Mouse (Mus musculus): ENCODE measurements around the gene Shc2. TPM values are rescaled to one million over a fixed set of nuclear protein-coding genes. Genes with fewer than 3 reads are reported as not detected.

Shc2 gene
- polyA plus RNA-seq, 1 experiment from 2014 or later = 25.3 TPM

- 92% methylated on average over 8 of the region's 8 CpGs for WGBS
- Histone ChIP-seq H3K36me3 (ENCODE audit: control insufficient read depth, insufficient read depth, low read length) (no peaks in the 10 kb centered on the region), H3K4me1 (ENCODE audit: control insufficient read depth, insufficient read depth, low read length) (no peaks in the 10 kb centered on the region), H3K4me3 (ENCODE audit: low read depth, low read length) (no peak overlapping the region), H3K4me2 (ENCODE audit: low read length) (no peak overlapping the region), H3K27me3 (ENCODE audit: control insufficient read depth, insufficient read depth, low read depth, low read length) (no peaks in the 10 kb centered on the region), H3K9ac (ENCODE audit: low read depth, low read length) (no peak overlapping the region), H3K27ac (ENCODE audit: low read length) (no peak overlapping the region), H3K9me3 (replicated peaks; ENCODE audit: control insufficient read depth, low read length, poor library complexity, severe bottlenecking) (no peaks in the 10 kb centered on the region)
- ATAC-seq = no peak
These were observed 56.2 kb downstream of the Shc2 start for GRCm38 (mm10) chr10:79581501-79581900.

GRCm38 (mm10) chr10:79580811-79581210, 56.9 kb downstream of the Shc2 start:
- Histone ChIP-seq H3K27me3 (ENCODE audit: control insufficient read depth, insufficient read depth, low read depth, low read length) (no peaks in the 10 kb centered on the region), H3K4me1 (ENCODE audit: control insufficient read depth, insufficient read depth, low read length) (no peaks in the 10 kb centered on the region), H3K36me3 (ENCODE audit: control insufficient read depth, insufficient read depth, low read length) (no peaks in the 10 kb centered on the region), H3K27ac (ENCODE audit: low read length) (no peak overlapping the region), H3K4me3 (ENCODE audit: low read depth, low read length) (no peak overlapping the region), H3K4me2 (ENCODE audit: low read length) (no peak overlapping the region), H3K9ac (ENCODE audit: low read depth, low read length) (no peak overlapping the region), H3K9me3 (replicated peaks; ENCODE audit: control insufficient read depth, low read length, poor library complexity, severe bottlenecking) (no peaks in the 10 kb centered on the region)
- no peak for ATAC-seq
- 41% methylated on average over 6 of the region's 6 CpGs for WGBS

GRCm38 (mm10) chr10:79580356-79580755, 57.4 kb downstream of the Shc2 start:
- no peak overlapping the region for H3K9ac ChIP-seq (ENCODE audit: low read depth, low read length)

GRCm38 (mm10) chr10:79579781-79580180, 57.9 kb downstream of the Shc2 start:
- H3K9ac ChIP-seq (ENCODE audit: low read depth, low read length) = no peak overlapping the region
- no peak overlapping the region for H3K27ac ChIP-seq (ENCODE audit: low read length)
- H3K4me3 ChIP-seq (ENCODE audit: low read depth, low read length) = no peak overlapping the region
- H3K4me1 ChIP-seq (ENCODE audit: control insufficient read depth, insufficient read depth, low read length) = no peaks in the 10 kb centered on the region
- no peak for ATAC-seq
- no peaks in the 10 kb centered on the region for H3K27me3 ChIP-seq (ENCODE audit: control insufficient read depth, insufficient read depth, low read depth, low read length)
- 73% methylated on average over 12 of the region's 12 CpGs for WGBS
- H3K36me3 ChIP-seq (ENCODE audit: control insufficient read depth, insufficient read depth, low read length) = no peaks in the 10 kb centered on the region
- H3K4me2 ChIP-seq (ENCODE audit: low read length) = no peak overlapping the region
- no peaks in the 10 kb centered on the region for H3K9me3 ChIP-seq (replicated peaks; ENCODE audit: control insufficient read depth, low read length, poor library complexity, severe bottlenecking)

More at GRCm38 (mm10) chr10:79580356-79580755, 57.4 kb downstream of the Shc2 start:
- H3K4me2 ChIP-seq (ENCODE audit: low read length) = no peak overlapping the region
- no peaks in the 10 kb centered on the region for H3K4me1 ChIP-seq (ENCODE audit: control insufficient read depth, insufficient read depth, low read length)
- WGBS = 58% methylated on average over 7 of the region's 7 CpGs
- H3K27me3 ChIP-seq (ENCODE audit: control insufficient read depth, insufficient read depth, low read depth, low read length) = no peaks in the 10 kb centered on the region
- no peak for ATAC-seq
- no peaks in the 10 kb centered on the region for H3K9me3 ChIP-seq (replicated peaks; ENCODE audit: control insufficient read depth, low read length, poor library complexity, severe bottlenecking)
- H3K4me3 ChIP-seq (ENCODE audit: low read depth, low read length) = no peak overlapping the region
- H3K36me3 ChIP-seq (ENCODE audit: control insufficient read depth, insufficient read depth, low read length) = no peaks in the 10 kb centered on the region
- H3K27ac ChIP-seq (ENCODE audit: low read length) = no peak overlapping the region

GRCm38 (mm10) chr10:79578891-79579290, 58.8 kb downstream of the Shc2 start:
- H3K9ac ChIP-seq (ENCODE audit: low read depth, low read length) = no peak overlapping the region
- 79% methylated on average over 7 of the region's 7 CpGs for WGBS
- ATAC-seq = no peak

GRCm38 (mm10) chr10:79578276-79578675, 59.4 kb downstream of the Shc2 start:
- WGBS = 33% methylated on average over 9 of the region's 9 CpGs
- Histone ChIP-seq H3K9ac (ENCODE audit: low read depth, low read length) (no peak overlapping the region), H3K9me3 (replicated peaks; ENCODE audit: control insufficient read depth, low read length, poor library complexity, severe bottlenecking) (no peaks in the 10 kb centered on the region), H3K27me3 (ENCODE audit: control insufficient read depth, insufficient read depth, low read depth, low read length) (no peaks in the 10 kb centered on the region), H3K4me2 (ENCODE audit: low read length) (no peak overlapping the region), H3K4me1 (ENCODE audit: control insufficient read depth, insufficient read depth, low read length) (no peaks in the 10 kb centered on the region), H3K36me3 (ENCODE audit: control insufficient read depth, insufficient read depth, low read length) (no peaks in the 10 kb centered on the region), H3K27ac (ENCODE audit: low read length) (no peak overlapping the region), H3K4me3 (ENCODE audit: low read depth, low read length) (no peak overlapping the region)
- no peak for ATAC-seq

More at GRCm38 (mm10) chr10:79578891-79579290, 58.8 kb downstream of the Shc2 start:
- H3K9me3 ChIP-seq (replicated peaks; ENCODE audit: control insufficient read depth, low read length, poor library complexity, severe bottlenecking) = no peaks in the 10 kb centered on the region
- H3K27ac ChIP-seq (ENCODE audit: low read length) = no peak overlapping the region
- no peak overlapping the region for H3K4me2 ChIP-seq (ENCODE audit: low read length)
- H3K4me3 ChIP-seq (ENCODE audit: low read depth, low read length) = no peak overlapping the region
- no peaks in the 10 kb centered on the region for H3K4me1 ChIP-seq (ENCODE audit: control insufficient read depth, insufficient read depth, low read length)
- H3K27me3 ChIP-seq (ENCODE audit: control insufficient read depth, insufficient read depth, low read depth, low read length) = no peaks in the 10 kb centered on the region
- H3K36me3 ChIP-seq (ENCODE audit: control insufficient read depth, insufficient read depth, low read length) = no peaks in the 10 kb centered on the region

GRCm38 (mm10) chr10:79577376-79577775, 60.3 kb downstream of the Shc2 start:
- H3K4me1 ChIP-seq (ENCODE audit: control insufficient read depth, insufficient read depth, low read length) = no peaks in the 10 kb centered on the region
- 68% methylated on average over 4 of the region's 4 CpGs for WGBS

GRCm38 (mm10) chr10:79575754-79576153, 62.0 kb downstream of the Shc2 start:
- H3K9ac ChIP-seq (ENCODE audit: low read depth, low read length) = no peak overlapping the region
- H3K36me3 ChIP-seq (ENCODE audit: control insufficient read depth, insufficient read depth, low read length) = no peaks in the 10 kb centered on the region
- no peak overlapping the region for H3K4me2 ChIP-seq (ENCODE audit: low read length)
- ATAC-seq = no peak
- 78% methylated on average over 6 of the region's 6 CpGs for WGBS
- no peak overlapping the region for H3K4me3 ChIP-seq (ENCODE audit: low read depth, low read length)
- H3K27me3 ChIP-seq (ENCODE audit: control insufficient read depth, insufficient read depth, low read depth, low read length) = no peaks in the 10 kb centered on the region
- H3K4me1 ChIP-seq (ENCODE audit: control insufficient read depth, insufficient read depth, low read length) = no peaks in the 10 kb centered on the region
- no peak overlapping the region for H3K27ac ChIP-seq (ENCODE audit: low read length)
- H3K9me3 ChIP-seq (replicated peaks; ENCODE audit: control insufficient read depth, low read length, poor library complexity, severe bottlenecking) = no peaks in the 10 kb centered on the region

More at GRCm38 (mm10) chr10:79577376-79577775, 60.3 kb downstream of the Shc2 start:
- H3K36me3 ChIP-seq (ENCODE audit: control insufficient read depth, insufficient read depth, low read length) = no peaks in the 10 kb centered on the region
- H3K27me3 ChIP-seq (ENCODE audit: control insufficient read depth, insufficient read depth, low read depth, low read length) = no peaks in the 10 kb centered on the region
- H3K9ac ChIP-seq (ENCODE audit: low read depth, low read length) = no peak overlapping the region
- ATAC-seq = no peak
- H3K9me3 ChIP-seq (replicated peaks; ENCODE audit: control insufficient read depth, low read length, poor library complexity, severe bottlenecking) = no peaks in the 10 kb centered on the region
- no peak overlapping the region for H3K4me2 ChIP-seq (ENCODE audit: low read length)
- H3K4me3 ChIP-seq (ENCODE audit: low read depth, low read length) = no peak overlapping the region
- H3K27ac ChIP-seq (ENCODE audit: low read length) = no peak overlapping the region

GRCm38 (mm10) chr10:79574796-79575195, 62.9 kb downstream of the Shc2 start:
- Histone ChIP-seq H3K9me3 (replicated peaks; ENCODE audit: control insufficient read depth, low read length, poor library complexity, severe bottlenecking) (no peaks in the 10 kb centered on the region), H3K36me3 (ENCODE audit: control insufficient read depth, insufficient read depth, low read length) (no peaks in the 10 kb centered on the region), H3K27ac (ENCODE audit: low read length) (no peak overlapping the region), H3K27me3 (ENCODE audit: control insufficient read depth, insufficient read depth, low read depth, low read length) (no peaks in the 10 kb centered on the region), H3K4me3 (ENCODE audit: low read depth, low read length) (no peak overlapping the region), H3K9ac (ENCODE audit: low read depth, low read length) (no peak overlapping the region), H3K4me2 (ENCODE audit: low read length) (no peak overlapping the region), H3K4me1 (ENCODE audit: control insufficient read depth, insufficient read depth, low read length) (no peaks in the 10 kb centered on the region)
- 95% methylated on average over 6 of the region's 6 CpGs for WGBS
- no peak for ATAC-seq

All from midbrain, embryonic 16.5 days (tissue).